Mouse (Mus musculus) Muller cell, postnatal 12 days (primary cell): ENCODE results near the gene Enpp1.
A peak's percentile ranks its signal among the peaks of the same experiment; 100 is the strongest.

Experiments
- DNase-seq: peaks from one replicate; pipeline ENCODE4 v3.0.0-alpha.2; 2015; ENCODE audit errors: inconsistent ontology term

Enpp1 gene

DNA sequence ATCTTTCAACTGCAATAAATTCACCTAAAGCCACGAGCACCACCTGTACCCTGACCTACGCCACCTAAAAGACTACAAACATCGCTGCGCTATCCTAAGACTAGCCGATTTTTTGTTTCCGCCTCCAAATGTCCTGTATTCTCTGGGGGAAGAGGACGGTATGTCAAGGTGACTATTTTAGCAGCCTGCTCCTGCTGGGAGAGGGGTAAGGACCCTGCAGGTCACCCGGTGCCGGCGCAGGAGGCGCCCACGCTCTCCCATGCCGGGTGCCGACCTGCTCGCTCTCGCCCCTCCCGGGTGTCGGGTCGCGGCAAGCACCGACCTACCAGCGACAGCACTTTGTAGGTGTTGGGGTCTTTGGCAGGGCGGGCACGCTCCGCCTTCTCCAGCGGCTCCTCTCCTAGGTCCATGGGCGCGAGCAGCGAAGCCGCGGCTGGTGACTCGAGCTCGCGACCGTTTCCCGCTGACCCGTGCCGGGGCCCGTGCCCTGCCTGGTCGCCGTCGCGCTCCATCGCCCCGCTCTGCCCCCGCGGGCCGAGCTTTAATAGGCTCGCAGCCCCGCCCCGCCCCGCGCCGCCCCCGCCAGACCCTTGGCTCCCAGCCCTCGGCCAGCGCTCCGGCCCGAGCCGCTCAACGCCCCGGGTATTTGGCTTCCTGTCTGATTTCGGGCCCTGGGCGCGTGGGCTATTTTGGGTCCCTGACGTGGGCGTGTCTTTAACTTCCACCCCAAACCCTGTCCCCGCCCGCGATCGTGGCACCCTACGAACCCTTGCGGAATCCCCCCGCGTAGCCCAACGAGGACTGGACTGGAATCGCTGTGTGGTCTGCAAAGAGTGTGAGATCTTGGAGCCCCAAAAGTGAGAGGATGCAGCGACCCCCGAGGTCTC is at the start of gene Enpp1:
Gene Enpp1 (minus strand): TSS at position 680 of the 887 bp plus-strand sequence.
- peak; percentile 82 for DNase-seq

DNA sequence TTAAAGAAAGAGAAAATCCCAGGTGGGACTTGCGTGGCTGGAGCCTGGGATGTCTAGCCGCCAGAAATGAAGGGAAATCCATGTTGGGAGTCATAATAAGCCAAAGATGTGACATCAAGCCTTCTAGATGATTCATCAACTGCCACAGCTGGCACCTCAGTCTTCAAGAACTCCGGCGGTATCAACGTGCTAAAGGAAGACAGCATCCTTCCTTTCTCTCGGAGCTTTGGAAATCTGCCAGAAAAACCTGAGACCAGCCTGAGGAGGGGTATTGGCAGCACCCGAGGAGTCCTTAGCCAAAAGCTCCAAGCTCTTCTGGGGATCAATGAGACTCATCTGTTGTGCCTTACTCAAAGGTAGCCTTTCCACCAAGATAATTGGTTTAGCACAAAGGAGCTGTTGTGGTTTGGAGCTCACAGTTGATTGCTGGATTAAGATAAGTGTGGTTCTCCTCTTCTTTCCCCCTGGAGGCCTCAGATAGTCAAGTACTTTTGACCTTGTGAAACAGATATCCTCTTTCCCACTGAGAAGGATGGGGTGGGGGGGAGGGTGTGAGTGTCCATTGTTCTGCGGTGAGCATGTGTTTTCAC is 46.5 kb upstream of the Enpp1 start:
- DNase-seq, result no peak

DNA sequence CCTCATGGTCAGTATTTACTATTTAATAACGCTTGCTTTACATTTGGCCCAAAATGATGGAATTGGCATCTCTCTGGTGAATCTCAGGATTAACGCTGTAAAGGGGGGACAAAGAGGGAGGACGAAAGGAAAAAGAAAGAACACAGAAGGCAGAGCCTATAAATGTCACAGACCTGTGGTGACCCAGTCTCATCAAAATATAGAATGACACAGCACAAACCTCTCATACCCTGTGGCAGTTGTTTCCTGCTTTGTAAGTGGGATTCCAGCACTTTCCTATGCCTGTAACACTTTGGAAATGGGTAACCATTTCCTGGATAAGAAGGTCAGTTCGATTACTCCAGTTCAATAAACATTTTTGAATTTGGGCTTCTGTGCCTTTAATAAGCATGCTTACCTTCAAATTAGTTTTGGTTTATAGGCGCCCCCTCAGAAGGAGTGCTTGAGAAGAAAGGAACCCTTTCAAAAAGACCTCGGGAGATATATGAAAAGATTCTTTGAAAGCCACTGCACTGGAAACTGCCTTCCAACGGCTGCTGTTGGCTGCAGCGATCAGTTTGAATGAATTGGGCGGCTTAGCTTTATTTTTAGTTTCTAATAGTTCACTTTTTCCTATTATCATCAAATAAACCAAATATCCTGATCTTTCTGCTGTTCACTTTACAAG is 43.0 kb upstream of the Enpp1 start:
- no peak for DNase-seq

DNA sequence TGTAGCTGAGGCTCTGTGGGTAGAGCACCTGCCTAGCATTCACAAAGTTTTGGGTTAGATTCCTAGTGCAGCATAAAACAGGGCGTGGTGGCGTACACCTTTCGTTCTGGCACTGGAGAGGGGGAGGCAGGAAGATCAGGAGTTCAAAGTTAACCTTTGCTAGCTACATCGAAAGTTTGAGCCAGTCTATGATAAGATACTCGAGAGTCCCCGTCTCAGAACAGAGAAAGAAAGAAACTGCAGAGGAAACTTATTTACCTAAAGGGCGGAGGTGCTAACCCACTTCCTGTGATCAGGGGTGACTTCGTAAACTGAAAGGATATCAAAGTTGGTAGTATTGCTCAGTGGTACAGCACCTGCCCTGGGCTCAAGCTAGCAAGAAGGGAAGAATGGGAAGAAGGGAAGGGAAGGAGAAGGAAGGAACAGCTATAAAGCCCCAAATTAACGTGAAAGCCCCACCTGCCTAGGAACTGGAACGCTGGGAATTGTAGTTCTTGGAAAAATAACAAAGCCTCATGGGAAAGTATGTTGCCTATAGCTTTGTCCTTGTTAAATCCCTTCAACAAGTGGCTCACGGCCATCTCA is 42.4 kb upstream of the Enpp1 start:
- no peak for DNase-seq

DNA sequence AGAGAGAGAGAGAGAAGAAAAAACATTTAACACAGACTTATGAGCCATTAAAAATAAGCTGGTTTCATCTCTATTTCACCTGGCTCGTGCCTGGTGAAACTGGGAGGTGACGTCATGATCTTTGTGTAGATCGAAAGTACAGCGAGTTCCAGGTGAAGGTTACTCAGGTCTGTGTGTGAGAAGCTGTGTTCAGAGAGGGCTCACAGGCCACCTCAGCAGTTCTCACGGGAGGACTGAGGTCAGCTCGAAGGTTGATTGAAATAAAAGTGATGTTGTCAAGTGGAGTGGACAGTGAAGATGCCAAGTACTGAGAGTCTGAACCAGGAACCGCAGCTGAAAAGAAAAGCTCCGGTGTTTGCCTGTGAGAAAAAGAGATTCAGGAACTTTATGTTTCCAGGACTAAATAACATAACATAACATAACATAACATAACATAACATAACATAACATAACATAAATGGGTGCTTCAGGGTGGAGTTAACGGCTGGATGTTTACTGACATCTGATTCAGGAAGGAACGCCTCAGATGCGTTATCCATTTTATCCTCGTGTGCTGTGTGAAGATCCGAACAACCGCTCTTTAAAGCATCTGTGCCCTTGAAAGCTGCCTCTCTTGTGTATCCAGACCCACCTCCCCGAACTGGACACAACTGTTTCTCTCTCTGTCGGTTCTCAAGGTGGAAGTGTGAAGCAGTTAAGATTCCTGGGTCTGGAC is 41.7 kb upstream of the Enpp1 start:
- DNase-seq, result no peak

DNA sequence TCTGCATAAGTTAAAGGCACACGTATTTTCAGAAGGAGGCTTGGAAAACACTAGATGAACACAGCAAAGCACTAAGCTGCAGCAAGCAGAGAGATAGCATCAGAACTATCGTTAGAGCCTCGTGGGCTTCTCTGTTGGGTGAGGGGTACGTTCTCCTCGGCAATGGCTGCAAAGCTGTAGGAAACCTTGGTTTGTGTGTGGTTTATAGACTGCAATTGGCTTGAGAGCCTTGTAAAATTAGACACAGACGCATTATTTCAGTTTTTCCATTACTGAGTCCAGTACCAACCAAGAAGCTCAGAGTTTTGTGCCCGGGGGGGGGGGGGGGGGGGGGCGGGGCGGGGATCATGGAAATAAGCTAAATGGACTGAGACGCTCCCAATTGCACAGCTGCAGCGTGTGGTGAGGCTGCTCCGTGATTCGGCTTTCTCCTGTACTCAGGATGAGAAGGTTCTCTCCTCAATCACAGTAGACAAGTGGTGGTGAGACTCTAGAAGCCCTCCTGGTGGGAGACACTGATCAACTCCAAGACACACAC is 31.1 kb upstream of the Enpp1 start:
- DNase-seq, result no peak

DNA sequence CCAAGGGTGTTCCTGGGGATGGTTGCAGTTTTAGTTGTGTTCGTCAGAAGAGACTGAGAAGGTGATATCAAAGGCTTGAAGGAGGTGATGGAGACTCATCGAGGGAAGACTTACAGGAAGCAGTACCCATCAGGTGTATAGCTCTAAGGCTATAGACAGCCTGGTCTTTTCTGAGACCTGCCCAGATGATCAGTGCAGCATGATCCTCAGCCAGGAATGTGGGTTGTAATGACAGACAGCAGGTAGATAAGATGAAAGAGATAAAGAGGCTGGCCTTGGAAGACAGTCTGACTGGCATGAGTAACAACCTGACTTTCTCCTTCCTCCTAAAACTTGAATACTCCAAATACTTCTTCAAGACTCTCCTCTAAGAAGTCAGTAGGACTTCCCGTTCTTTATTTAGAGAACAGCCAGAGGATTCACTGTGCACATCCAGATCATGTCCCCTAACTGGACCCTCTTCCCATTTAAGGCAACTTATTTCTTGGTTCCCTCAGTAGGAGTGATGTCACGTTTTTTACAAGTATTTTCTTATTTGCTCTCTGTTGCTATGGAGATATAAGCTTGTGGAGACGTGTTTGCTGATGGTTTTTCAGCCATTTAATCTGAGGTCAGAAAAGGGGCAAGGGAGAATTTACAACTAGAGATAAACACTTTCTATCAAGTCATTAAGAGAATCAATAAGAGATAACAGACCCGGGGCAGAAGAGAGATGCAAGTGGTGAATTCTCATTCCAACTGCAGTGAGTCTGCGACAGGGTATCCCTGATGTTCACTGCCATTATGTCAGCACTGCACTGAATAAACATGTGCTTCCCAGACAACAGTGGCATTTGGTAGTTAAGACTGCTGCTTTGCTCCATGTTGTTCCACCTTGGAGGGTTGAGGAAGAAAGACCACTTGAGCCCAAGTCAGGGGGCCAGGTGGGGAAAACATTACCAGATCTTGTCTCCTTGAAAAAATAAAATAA is 29.6 kb upstream of the Enpp1 start:
- DNase-seq, result no peak

DNA sequence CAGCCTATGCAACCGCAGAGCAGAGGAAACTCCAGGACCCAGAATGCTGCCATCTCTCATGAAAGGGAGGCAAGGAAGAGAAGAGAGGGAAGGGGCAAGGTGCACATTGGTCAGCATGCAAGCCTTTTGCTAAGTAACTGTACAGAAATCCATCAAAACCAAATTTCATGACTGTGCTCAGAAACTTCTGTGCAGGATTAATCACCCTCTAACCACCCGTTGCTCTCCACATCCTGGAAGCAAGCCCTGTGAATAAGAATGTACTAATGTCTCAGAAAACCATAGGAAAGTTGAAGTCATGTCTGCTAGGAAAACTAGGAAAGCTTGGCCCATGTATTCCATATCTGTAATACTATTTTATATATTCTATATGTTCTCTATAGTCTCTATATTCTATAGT is 27.2 kb upstream of the Enpp1 start:
- peak; percentile 38 for DNase-seq

DNA sequence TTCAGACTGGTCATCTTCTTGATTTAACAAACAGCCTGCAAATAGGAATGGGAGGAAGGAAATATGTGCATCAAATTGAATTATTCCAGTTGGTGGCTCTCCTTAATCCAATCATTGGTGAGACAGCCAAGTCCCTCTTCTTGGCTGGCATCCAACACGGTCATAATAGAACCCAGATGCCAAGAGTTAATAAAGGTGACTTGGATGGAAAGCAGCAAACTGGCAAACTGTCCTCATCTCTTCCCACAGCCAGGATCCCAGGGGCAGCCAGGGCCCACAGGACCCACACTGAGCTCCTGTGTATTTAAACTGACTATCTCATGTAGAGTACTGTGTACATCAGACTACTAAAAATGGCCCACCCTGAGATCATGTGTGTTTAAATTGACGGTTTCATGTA is 26.5 kb upstream of the Enpp1 start:
- DNase-seq, result peak; percentile 80

DNA sequence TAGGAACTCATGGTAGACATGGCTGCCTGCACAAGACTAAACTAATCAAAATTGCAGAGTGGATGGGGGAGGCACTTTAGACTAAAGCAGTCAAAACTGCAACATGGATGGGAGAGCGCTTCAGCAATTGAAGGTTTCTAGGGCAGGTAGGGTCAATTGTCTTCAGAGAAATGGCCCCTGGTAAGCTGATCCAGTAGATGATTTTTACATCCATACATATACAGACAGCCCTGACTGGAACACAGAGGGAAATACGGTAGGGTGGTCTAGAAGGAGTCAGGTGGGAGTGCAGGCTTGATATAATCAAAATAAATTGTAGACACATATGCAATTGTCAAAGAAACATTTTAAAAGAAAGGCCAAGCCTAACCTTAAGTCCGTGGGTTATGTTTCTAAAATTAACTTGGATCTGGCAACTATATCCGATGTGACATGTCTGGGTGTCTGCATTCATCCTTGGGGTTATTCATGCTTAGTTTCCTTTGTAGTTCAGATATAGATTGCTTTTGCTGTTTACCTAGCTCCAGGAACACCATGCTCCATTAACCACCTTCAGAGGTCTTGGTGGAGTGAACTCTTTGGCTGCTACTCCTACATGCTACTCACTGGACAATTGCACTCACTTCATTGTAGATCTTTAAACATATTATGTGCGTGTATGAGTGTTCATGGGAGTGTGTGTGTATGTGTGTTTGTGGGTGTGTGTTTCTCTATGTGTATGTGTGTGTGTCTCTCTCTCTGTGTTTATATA is 23.2 kb upstream of the Enpp1 start:
- DNase-seq, result no peak

DNA sequence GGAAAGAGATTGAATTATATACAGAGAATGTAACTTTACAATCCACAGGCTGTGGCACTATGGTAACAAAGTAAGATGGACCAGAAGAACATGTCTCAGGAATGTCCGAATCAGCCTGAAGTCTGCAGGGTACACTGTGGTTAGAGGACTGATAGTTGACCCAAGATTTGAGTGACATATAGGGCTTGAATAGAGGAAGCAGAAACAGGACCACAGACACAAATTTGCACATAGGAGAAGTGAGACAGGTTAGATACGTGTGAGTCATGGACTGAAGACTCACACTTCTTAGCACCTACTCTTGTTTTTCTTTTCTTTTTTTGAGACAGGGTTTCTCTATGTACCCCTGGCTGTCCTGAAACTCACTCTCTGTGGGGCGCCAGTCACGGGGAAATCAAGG is 15.5 kb upstream of the Enpp1 start:
- DNase-seq, result no peak

DNA sequence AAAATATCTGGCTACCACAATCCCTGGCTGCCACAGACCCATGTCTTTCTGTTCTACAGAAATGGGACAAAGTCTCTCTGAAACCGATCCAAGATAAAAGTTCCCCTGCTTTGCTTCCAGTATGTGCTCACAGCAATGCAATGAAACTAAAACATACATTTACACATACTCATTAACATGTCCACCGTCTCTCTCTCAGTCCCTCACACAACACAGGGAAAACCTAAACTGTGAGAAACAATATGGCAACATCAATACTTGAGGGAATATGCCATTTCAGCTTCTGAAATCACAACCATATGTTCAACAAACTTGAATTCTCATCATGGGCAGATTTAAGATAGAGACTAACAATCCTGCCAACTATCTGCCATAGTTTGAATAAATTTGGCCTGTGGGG is 13.2 kb upstream of the Enpp1 start:
- no peak for DNase-seq

DNA sequence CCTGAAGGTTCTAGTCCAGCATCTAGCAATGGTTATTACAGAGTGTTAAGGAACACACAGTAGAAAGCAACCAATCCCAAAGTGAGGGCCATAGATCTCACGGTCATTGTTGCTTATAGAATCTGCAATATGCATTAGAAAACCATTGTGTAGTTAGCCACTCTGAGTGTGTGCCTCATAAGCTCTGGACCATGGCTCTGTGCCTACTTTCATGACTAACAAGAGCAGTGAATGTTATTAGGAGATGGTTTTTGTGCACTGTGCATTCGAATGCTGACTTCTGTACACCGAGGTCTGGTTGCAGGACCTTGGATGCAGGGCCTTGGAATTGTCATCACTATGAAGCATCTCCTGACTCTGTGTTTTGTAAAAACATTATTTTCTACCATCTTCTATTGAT is 9.9 kb upstream of the Enpp1 start:
- no peak for DNase-seq

DNA sequence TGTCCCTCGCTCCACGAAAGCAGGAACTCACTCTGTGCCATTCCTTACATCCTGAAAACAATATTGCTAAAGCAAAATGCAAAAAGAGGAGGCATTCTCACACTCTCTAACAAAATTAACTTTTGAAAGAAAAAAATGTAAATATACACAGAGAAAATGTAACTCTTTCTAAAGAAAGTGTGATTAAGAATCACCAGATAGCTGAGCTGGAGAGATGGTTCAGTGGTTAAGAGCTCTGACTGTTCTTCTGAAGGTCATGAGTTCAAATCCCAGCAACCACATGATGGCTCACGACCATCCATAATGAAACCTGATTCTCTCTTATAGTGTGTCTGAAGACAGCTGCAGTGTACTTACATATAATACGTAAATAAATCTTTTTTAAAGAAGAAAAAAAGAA is 7.4 kb upstream of the Enpp1 start:
- DNase-seq, result no peak

DNA sequence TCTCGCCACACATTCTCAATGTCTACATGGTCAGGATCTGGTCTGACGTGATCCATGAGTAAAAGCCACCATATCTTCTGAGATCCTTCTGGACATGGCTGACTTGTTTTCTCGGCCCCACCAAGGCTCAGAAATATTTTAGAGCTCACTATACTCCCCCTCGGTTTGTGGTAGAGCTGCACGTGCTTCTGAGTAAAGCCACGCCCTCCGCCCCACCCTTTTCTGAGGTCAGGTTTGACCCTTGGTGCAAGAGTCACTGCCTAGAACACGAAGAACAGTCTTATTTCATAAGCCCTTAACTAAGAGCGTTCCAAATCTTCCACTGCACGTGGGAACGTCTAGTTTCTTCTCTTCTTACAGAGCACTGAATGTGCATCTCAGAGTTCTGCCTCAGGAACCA is 6.8 kb upstream of the Enpp1 start:
- DNase-seq, result no peak

DNA sequence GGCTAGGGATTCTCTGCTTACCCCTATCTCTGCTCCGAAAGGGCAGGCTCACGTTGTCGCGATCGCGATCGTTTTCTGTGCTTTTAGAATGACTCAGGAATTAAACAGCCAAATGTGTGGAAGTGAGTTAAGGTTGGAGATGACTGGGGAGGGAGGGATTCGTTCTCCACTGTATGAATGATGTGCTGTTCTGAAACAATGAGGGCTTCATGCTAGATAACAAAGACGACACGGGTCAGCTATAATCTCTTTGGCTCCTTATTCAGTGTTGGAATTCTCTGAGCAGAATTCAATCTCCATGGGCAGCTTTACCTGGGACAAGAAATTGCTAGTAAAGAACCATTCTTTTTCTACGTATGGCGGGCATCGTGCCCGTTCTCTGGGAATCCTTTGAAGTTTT is 6.1 kb upstream of the Enpp1 start:
- peak; percentile 52 for DNase-seq

DNA sequence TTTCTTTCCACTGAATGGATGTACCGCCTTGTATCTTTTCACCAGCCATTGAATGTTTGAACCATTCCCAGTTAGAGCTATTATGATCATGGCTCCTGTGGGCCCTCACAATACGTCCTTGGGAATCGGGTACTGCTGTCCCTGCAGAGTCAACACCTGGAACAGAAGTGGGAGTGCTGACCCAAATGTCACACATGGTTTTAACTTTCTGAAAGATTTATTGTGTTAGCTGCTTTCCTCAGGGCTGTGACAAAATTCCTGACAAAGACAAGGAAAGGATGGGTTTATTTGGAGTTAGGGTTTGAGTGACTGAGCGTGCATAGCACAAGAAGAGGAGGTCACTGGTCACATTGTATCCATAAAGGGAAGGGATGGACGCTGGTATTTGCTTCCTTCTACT is 4.3 kb upstream of the Enpp1 start:
- DNase-seq, result no peak

DNA sequence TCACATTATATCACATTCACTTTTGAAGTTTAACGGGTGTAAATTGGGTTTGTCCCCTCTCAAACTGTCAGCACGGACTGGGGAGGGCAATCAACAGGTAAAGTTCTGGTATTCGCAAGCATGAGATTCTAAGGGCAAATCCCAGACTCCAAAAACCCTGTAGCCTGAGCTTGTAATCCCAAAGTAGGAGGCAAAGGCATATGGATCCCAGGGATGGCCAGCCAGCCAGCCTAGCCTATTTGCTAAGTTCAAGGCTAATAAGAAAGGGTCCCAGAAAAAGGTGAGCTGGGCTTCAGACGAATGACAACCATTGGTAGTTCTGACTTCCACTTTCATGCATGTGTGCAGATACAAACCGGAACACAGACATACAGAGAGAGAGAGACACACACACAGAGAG is 942 bp upstream of the Enpp1 start:
- DNase-seq, result no peak

DNA sequence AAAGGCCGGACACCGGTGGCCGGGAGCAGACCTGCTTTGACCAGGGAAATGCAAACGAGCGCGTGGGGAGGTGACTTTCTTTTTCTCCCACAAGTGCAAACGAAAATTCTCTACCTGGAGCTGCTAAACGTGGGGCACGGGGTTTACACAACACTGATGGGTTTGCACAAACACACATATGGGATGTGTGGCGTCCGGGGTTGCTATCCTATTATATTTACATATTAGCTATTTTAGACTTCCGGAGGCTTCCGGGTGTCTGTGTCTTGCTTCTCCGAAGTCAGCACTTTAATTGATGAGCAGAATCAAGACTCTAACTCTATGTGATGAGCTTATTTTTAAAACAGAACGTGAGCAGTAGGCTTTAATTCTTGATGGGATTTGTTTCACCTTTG is 405 bp upstream of the Enpp1 start:
- DNase-seq, result no peak

DNA sequence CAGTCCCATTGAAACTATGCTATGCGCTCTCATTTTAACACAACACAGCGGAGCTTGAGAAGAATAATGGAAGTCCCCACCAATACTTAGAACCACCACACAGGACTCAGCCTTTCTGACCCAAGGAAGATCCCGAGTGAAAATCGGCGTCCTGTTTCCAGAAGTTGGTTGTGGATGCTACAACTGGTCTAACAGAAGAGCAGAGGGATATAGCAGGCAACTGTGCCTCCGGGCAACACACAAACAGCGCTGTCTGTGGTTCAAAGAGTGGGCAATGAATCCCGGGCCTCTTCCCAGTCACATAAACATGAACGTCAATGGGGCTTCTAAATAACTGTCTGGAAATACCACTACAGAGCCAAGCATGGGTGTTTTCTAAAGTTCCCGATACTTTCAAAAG is 888 bp downstream of the Enpp1 start:
- peak; percentile 20 for DNase-seq
